Mouse (Mus musculus) testis, adult 2 months (tissue): ENCODE data around the gene Flvcr2.

Experiments used
- CTCF ChIP-seq: fragments of 200-500 bp; IDR thresholded peaks from 2 replicates; pipeline ENCODE4 v1.5.1; 2012; ENCODE audit warnings: low read depth, mild to moderate bottlenecking, inconsistent platforms, low read length, moderate library complexity; ENCODE audit not compliant: control insufficient read depth, insufficient read depth, insufficient replicate concordance
- POLR2A ChIP-seq: fragments of 200-500 bp; IDR thresholded peaks from 2 replicates; pipeline ENCODE4 v1.6.1; 2012; ENCODE audit warnings: low read depth, mild to moderate bottlenecking, inconsistent platforms, low read length, moderate library complexity; ENCODE audit not compliant: control insufficient read depth

GRCm38 (mm10) chr12:85862514-85862913, 116.2 kb downstream of the Flvcr2 start:
- TF ChIP-seq CTCF: no peak
- TF ChIP-seq POLR2A: no peak
